Mouse (Mus musculus) lung, postnatal 0 days (tissue): ENCODE results near the gene Tifa.
A peak's percentile ranks its signal among the peaks of the same experiment; 100 is the strongest.

Experiments used
- CTCF ChIP-seq: IDR thresholded peaks from 2 replicates; pipeline ENCODE4 v1.5.1; 2016; ENCODE audit warnings: antibody characterized with exemption, mild to moderate bottlenecking
- EP300 ChIP-seq: IDR thresholded peaks from 2 replicates; pipeline ENCODE4 v1.6.1; 2016; ENCODE audit warnings: antibody characterized with exemption, mild to moderate bottlenecking, control low read depth

- TF ChIP-seq EP300 (no peak), CTCF (peak; percentile 27; the same call in 1 of the 2 replicates)
Observed at GRCm38 (mm10) chr3:127789500-127790191, at the start of gene Tifa.
